Mouse (Mus musculus): ENCODE results near the gene Dnajc12.

GRCm38 (mm10) chr10:63453926-63454325 is 71.7 kb downstream of the Dnajc12 start:
- TF ChIP-seq ZNF384 (IDR thresholded peaks at IDR 0.05; ENCODE audit: low read depth, low read length) (no peak), MAFK (IDR thresholded peaks at IDR 0.05; ENCODE audit: insufficient read depth, low read depth, low read length) (no peak), CHD2 (IDR thresholded peaks at IDR 0.05; ENCODE audit: low read depth, low read length) (no peak), HCFC1 (IDR thresholded peaks at IDR 0.05; ENCODE audit: borderline replicate concordance, insufficient read depth, low read length) (no peak), ZC3H11A (IDR thresholded peaks at IDR 0.05; ENCODE audit: borderline replicate concordance, low read depth, low read length) (no peak)

Measured in ES-E14 (cell line).